Mouse (Mus musculus): ENCODE data around the gene Nsmce1.

DNA sequence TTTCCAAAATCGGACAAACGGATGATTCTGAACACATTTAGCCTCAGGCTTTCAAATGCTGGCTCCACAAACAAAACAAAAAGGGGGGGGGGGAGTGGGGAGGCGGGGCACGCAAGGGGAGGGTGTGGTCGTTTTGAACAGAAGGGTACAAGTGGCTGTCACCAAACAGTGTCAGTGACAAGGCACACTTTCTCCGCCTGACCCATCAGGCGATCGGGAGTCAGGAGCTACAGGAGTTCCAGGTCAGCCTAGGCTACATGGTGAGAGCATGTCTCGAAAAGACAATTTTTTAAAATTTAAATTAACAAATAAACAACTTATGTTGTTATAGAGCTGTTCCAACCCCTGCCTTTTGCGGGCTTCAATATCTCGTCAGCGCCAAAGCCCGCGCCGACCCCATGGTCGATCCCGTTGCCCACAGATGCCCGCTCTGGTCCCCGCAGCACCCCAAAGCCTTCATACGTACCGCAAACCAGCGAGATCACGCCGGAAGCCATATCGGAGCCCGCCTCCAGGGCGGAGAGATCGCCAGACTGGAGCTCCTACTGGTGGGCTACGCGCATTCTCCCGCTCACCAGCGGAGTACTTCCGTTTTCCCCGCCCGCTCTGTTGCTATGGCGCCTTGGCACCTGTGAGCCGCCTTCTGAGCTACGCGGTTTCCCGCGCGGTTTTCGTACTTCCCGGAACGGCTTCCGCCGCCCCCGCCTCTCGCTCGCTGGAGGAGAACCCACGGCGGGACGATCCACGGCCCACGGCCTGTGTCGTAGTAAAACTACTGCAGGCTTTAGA lies at the start of gene Nsmce1:
- TF ChIP-seq POLR2A (IDR thresholded peaks at IDR 0.05; ENCODE audit: low read depth, low read length) (no peak), CTCF (conservative IDR thresholded peaks at IDR 0.05; ENCODE audit: insufficient read depth, insufficient read length, low read depth, low read length) (peak; percentile 30)

Data from kidney, adult 2 months (tissue).